Mouse (Mus musculus): ENCODE results near the gene Hist1h3e. TPM values are rescaled to one million over a fixed set of nuclear protein-coding genes. Genes with fewer than 3 reads are reported as not detected.

Gene Hist1h3e
- total and polyA plus RNA-seq, 2 experiments from 2014 or later = 1.3 to 528 TPM

DNA sequence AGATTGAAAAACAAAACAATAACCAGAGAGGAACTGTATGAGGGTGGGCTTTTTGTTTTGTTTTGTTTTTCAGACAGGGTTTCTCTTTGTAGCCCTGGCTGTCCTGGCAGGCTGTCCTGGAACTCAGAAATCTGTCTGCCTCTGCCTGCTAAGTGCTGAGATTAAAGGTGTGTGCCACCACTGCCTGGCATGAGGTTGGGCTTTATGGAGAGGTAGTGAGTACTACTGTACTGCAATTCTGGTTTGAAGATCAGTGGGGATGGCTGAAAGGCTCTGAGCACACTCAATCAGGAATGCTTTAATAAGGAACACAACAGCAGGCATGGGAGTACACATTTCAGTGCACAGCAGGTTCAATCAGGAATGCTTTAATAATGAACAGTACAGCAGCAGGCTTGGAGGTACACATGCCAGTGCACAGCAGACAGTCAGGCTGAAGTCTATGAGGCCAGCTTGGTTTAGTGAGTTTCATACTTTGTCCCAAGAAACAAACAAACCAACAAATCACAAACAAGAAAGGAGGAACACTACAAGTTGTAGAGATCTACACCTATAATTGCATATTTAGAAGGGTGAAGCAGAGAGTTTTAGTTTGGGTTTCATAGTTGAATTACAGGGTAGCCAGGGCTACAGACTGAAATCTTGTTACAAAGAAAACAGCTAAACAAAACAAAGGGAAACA lies 21.4 kb upstream of the Hist1h3e start:
- H3K27ac ChIP-seq = no peak overlapping the region
- no peaks in the 10 kb centered on the region for H3K27me3 ChIP-seq (ENCODE audit: insufficient read depth, low read length)
- H3K4me3 ChIP-seq (ENCODE audit: low read length) = no peak overlapping the region
- no peak overlapping the region for H3K4me2 ChIP-seq (ENCODE audit: low read depth, low read length)
- H3K9me3 ChIP-seq (ENCODE audit: low read length) = no peaks in the 10 kb centered on the region
- ATAC-seq = no peak
- DNase-seq (ENCODE audit: low spot score) = no peak
- H3K9ac ChIP-seq (replicated peaks; ENCODE audit: low read length) = no peak overlapping the region
- H3K36me3 ChIP-seq (ENCODE audit: insufficient read depth, low read length) = no peaks in the 10 kb centered on the region
- peaks cover 8% of the 10 kb centered on the region; the same call in 1 of the 2 replicates for H3K4me1 ChIP-seq (ENCODE audit: insufficient read depth, low read length)
- TF ChIP-seq CTCF (IDR thresholded peaks at IDR 0.05; ENCODE audit: low read depth) = no peak

DNA sequence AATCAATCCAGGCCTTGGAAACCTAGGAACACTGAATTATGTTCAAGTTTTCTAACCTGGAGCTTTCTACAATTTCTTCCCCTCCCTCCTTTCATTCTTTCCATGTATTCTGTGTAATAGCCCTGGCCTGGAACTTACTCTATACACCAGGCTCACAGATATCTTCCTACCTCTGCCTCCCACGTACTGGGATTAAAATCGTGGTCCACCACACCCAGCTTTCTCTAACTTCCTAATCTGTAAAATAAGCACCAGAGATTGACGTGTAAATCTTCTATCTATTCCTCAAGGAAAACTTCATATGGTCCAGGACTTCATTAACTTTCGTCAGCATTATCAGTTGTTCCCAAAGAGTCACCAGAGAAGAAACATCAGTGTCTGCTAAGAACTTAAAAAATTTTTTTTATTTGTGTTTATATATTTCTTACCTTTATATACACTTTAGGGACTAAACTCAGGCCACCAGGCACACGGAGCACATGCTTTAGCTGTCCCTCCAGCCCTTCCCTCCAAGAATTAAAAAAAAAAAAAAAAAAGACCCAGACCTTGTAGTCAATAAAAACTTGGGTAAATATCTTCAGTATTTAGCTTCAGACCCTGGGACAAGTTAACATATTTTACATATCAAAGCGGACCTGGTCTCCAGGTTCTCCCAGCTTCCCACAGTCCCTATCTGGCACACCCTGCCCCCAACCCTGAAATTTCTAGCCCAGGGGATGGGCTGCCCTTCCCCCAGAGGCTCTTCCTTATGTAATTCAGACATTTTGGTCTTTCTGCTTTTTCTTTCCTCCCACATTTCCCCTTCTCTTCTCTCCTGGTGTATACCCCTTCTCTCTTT lies 20.3 kb upstream of the Hist1h3e start:
- H3K4me3 ChIP-seq (ENCODE audit: low read length) = peak overlapping the region; percentile 45
- no peaks in the 10 kb centered on the region for H3K36me3 ChIP-seq (ENCODE audit: insufficient read depth, low read length)
- TF ChIP-seq CTCF (IDR thresholded peaks at IDR 0.05; ENCODE audit: low read depth) = no peak
- H3K9ac ChIP-seq (replicated peaks; ENCODE audit: low read length) = peak overlapping the region; percentile 56
- H3K4me1 ChIP-seq (ENCODE audit: insufficient read depth, low read length) = peaks cover 8% of the 10 kb centered on the region; the same call in 1 of the 2 replicates
- DNase-seq (ENCODE audit: low spot score) = no peak
- 9% methylated on average over 6 of the region's 6 CpGs for WGBS
- no peak for ATAC-seq
- H3K4me2 ChIP-seq (ENCODE audit: low read depth, low read length) = peak overlapping the region; percentile 77
- peak overlapping the region; percentile 67 for H3K27ac ChIP-seq
- H3K27me3 ChIP-seq (ENCODE audit: insufficient read depth, low read length) = no peaks in the 10 kb centered on the region
- H3K9me3 ChIP-seq (ENCODE audit: low read length) = no peaks in the 10 kb centered on the region

DNA sequence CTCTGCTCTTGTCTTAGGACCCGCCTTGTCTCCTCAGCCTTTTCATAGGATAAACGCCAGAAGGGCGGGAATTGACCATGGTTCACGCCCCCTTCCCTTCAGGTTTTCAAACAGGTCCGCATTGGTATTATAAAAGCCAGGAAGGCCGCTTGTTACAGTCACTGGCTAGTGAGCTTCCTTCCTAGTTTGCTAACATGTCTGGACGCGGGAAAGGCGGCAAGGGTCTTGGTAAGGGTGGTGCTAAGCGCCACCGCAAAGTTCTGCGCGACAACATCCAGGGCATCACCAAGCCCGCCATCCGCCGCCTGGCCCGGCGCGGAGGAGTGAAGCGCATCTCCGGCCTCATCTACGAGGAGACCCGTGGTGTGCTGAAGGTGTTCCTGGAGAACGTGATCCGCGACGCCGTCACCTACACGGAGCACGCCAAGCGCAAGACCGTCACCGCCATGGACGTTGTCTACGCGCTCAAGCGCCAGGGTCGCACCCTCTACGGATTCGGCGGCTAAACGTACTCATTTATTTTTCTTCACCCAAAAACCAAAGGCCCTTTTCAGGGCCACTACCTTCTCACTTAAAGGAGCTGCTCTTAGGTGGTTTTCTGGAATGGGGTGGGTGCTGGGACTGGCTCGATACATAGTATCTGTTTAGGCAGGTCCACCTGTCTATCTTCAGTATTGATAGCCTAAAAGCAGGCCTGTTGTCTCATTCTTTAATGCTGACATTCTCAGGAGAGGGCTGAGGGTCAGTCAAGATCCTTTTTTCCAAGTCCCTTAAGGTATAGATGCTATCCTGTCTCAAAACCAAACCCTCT lies 19.4 kb upstream of the Hist1h3e start, which contains the start of gene Hist1h4d:
Gene Hist1h4d (plus strand): TSS at position 191 of the 811 bp plus-strand sequence.
- peak within 1 kb of the TSS; percentile 67 for H3K27ac ChIP-seq
- under 1% methylated on average over 43 of the region's 43 CpGs for WGBS
- peaks cover 8% of the 10 kb centered on the region; the same call in 1 of the 2 replicates for H3K4me1 ChIP-seq (ENCODE audit: insufficient read depth, low read length)
- no peaks in the 10 kb centered on the region for H3K36me3 ChIP-seq (ENCODE audit: insufficient read depth, low read length)
- no peaks in the 10 kb centered on the region for H3K27me3 ChIP-seq (ENCODE audit: insufficient read depth, low read length)
- peak within 1 kb of the TSS; percentile 56 for H3K9ac ChIP-seq (replicated peaks; ENCODE audit: low read length)
- H3K4me3 ChIP-seq (ENCODE audit: low read length) = peak within 1 kb of the TSS; percentile 45
- H3K4me2 ChIP-seq (ENCODE audit: low read depth, low read length) = peak within 1 kb of the TSS; percentile 77
- ATAC-seq (peak; percentile 93), DNase-seq (ENCODE audit: low spot score) (peak; percentile 98)
- no peaks in the 10 kb centered on the region for H3K9me3 ChIP-seq (ENCODE audit: low read length)
- TF ChIP-seq CTCF (IDR thresholded peaks at IDR 0.05; ENCODE audit: low read depth) = no peak

DNA sequence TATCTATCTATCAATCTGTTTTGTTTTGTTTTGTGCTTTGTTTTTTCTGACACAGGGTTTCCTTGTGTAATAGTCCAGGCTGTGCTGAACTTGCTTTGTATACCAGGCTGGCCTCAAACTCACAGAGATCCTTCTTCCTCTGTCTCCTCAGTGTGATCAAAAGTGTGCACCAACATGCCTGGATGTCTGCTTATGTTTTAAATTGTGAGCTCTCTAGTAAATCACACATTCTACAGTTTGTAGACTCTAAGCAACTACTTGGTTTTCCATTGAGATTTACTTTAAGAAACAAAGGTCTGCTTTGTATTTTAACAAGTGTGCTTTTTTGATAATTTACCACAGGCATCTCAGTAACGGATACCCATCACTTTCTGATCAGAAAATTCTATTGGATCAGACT lies 15.7 kb upstream of the Hist1h3e start:
- Histone ChIP-seq H3K4me2 (ENCODE audit: low read depth, low read length) (no peak overlapping the region), H3K36me3 (ENCODE audit: insufficient read depth, low read length) (no peaks in the 10 kb centered on the region), H3K4me3 (ENCODE audit: low read length) (no peak overlapping the region), H3K27me3 (ENCODE audit: insufficient read depth, low read length) (no peaks in the 10 kb centered on the region), H3K27ac (no peak overlapping the region), H3K9me3 (ENCODE audit: low read length) (no peaks in the 10 kb centered on the region), H3K4me1 (ENCODE audit: insufficient read depth, low read length) (0 out of 2 replicates have a peak, but pooled peaks cover 7% of the 10 kb centered on the region), H3K9ac (replicated peaks; ENCODE audit: low read length) (no peak overlapping the region)
- no peak for TF ChIP-seq CTCF (IDR thresholded peaks at IDR 0.05; ENCODE audit: low read depth)
- DNase-seq (ENCODE audit: low spot score) = no peak
- WGBS = 92% methylated on average over 1 of the region's 1 CpGs
- ATAC-seq = no peak

DNA sequence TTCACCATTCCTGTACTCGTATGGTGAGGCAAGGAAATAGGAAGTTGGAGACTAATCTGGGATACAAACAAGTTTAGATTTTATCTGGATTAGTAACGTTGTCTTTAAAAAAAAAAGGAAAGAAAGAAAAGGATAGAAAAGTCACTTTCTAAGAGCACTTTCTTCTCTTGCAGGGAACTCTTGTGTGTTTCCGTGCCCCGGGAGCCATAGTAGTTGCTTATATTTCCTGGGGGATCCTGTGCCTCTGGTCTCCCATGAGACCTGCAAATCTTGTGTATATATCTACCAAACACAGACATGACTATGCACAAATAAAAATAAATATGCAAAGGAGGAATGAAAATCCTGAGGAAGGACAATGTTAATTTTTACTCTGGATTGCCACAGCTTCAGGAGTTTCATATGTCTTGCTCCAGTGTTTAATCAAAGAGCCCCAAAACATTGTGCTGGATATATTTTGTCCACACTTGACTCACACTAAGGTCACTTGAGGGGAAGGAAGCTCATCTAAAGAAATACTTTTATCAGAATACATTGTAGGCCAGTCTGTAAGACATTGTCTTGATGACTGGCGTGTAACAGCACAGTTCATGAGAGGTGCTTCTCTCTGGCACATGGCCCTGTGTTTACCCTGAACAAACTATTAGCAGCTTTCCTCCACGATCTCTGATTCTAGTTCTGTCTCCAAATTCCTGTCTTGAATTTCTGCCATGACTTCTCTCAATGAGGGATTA lies 14.9 kb upstream of the Hist1h3e start:
- Histone ChIP-seq H3K36me3 (ENCODE audit: insufficient read depth, low read length) (no peaks in the 10 kb centered on the region), H3K27ac (no peak overlapping the region), H3K4me2 (ENCODE audit: low read depth, low read length) (peak overlapping the region; percentile 52), H3K27me3 (ENCODE audit: insufficient read depth, low read length) (no peaks in the 10 kb centered on the region), H3K4me1 (ENCODE audit: insufficient read depth, low read length) (0 out of 2 replicates have a peak, but pooled peaks cover 7% of the 10 kb centered on the region), H3K9me3 (ENCODE audit: low read length) (no peaks in the 10 kb centered on the region), H3K4me3 (ENCODE audit: low read length) (no peak overlapping the region), H3K9ac (replicated peaks; ENCODE audit: low read length) (peak overlapping the region; percentile 42; the same call in 1 of the 2 replicates)
- no peak for DNase-seq (ENCODE audit: low spot score)
- 55% methylated on average over 6 of the region's 6 CpGs for WGBS
- no peak for ATAC-seq
- TF ChIP-seq CTCF (IDR thresholded peaks at IDR 0.05; ENCODE audit: low read depth) = no peak

All from hindbrain, postnatal 0 days (tissue).